Mouse (Mus musculus): ENCODE measurements around the gene Tex21. TPM values are rescaled to one million over a fixed set of nuclear protein-coding genes. Genes with fewer than 3 reads are reported as not detected.
"Not testable (repeated sequence)": the region's sequence is repeated elsewhere in the genome, so short reads cannot be mapped to it uniquely, and the experiment has no call there.

Gene Tex21
- polyA plus RNA-seq, 1 experiment, result not detected

DNA sequence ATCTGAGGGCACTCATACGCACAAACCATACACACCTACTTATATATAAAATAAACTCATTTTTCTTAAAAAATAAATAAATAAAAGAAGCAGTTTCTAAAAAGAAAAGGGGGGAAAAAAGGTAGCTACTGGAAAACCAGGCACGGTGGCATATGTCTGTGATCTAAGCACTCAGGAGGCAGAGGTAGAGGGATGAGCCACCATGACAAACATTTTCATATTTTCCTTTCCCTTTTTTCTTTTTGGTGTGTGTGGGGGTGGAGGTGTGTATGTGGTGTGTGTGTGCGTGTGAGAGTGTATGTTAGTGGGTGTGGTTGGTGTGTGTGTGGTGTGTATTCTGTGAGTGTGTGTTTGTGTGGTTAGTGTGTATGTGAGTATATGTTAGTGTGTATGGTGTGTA, 5.9 kb downstream of the Tex21 start:
- DNase-seq, result no peak
- 93% methylated on average over 3 of the region's 3 CpGs for WGBS
- no peaks in the 10 kb centered on the region for H3K4me1 ChIP-seq (ENCODE audit: control insufficient read depth, insufficient read depth, low read length)
- H3K27ac ChIP-seq (ENCODE audit: insufficient read depth, low read length), result no peak overlapping the region
- no peak overlapping the region for H3K4me3 ChIP-seq (replicated peaks; ENCODE audit: insufficient read depth, low read depth, low read length)
- TF ChIP-seq POLR2A (IDR thresholded peaks at IDR 0.05; ENCODE audit: borderline replicate concordance, insufficient read depth, low read length) (no peak), CTCF (IDR thresholded peaks at IDR 0.05; ENCODE audit: borderline replicate concordance, insufficient read depth, low read depth, low read length) (no peak)
- no peaks in the 10 kb centered on the region for H3K27me3 ChIP-seq (ENCODE audit: control insufficient read depth, insufficient read depth, low read length)

- no peak for DNase-seq
- Histone ChIP-seq H3K4me3 (replicated peaks; ENCODE audit: insufficient read depth, low read depth, low read length) (no peak overlapping the region), H3K4me1 (ENCODE audit: control insufficient read depth, insufficient read depth, low read length) (no peaks in the 10 kb centered on the region), H3K27me3 (ENCODE audit: control insufficient read depth, insufficient read depth, low read length) (no peaks in the 10 kb centered on the region), H3K27ac (ENCODE audit: insufficient read depth, low read length) (no peak overlapping the region)
- WGBS, result 81% methylated on average over 7 of the region's 7 CpGs
- no peak for TF ChIP-seq POLR2A (IDR thresholded peaks at IDR 0.05; ENCODE audit: borderline replicate concordance, insufficient read depth, low read length)
- TF ChIP-seq CTCF (IDR thresholded peaks at IDR 0.05; ENCODE audit: borderline replicate concordance, insufficient read depth, low read depth, low read length), result no peak
Observed at GRCm38 (mm10) chr12:76239839-76240571, 6.5 kb downstream of the Tex21 start.

DNA sequence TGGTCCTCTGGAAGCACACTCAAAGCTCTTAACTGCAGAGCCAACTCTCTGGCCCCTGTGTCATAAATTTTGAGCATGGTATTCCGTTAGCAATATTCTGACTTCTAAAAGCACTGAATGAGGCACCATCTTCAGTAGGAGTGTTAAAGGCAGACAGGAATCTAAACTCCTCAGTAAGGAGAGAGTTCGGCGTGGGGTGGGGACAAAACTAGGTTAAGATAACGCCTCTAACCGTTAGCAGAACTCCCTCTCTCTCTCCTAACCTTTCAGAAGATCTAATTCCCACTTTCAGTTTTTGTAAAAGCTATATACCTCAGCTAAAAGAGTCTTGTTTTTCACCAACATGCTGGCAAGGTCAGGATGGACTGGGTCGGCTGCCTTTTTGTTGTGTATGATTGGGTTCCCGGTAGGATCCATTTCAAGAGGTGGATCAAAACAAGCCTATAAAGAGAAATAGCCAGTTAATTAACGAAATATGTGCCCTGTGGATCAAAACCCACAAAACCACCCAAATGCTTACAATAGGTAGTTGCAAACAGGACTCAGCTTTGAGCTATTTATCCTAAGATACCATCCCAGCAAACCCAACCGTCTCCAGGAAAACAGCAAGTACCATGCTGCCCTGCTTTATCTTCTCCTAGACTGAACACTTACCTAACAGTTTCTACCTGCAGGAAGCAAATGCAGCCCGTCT, 7.3 kb downstream of the Tex21 start:
- DNase-seq, result no peak
- Histone ChIP-seq H3K27ac (ENCODE audit: insufficient read depth, low read length) (no peak overlapping the region), H3K4me3 (replicated peaks; ENCODE audit: insufficient read depth, low read depth, low read length) (no peak overlapping the region), H3K4me1 (ENCODE audit: control insufficient read depth, insufficient read depth, low read length) (no peaks in the 10 kb centered on the region), H3K27me3 (ENCODE audit: control insufficient read depth, insufficient read depth, low read length) (no peaks in the 10 kb centered on the region)
- 79% methylated on average over 10 of the region's 10 CpGs for WGBS
- no peak for TF ChIP-seq CTCF (IDR thresholded peaks at IDR 0.05; ENCODE audit: borderline replicate concordance, insufficient read depth, low read depth, low read length)

GRCm38 (mm10) chr12:76235253-76235652, 11.3 kb downstream of the Tex21 start:
- Histone ChIP-seq H3K27ac (ENCODE audit: insufficient read depth, low read length) (no peak overlapping the region), H3K27me3 (ENCODE audit: control insufficient read depth, insufficient read depth, low read length) (no peaks in the 10 kb centered on the region), H3K4me1 (ENCODE audit: control insufficient read depth, insufficient read depth, low read length) (no peaks in the 10 kb centered on the region), H3K4me3 (replicated peaks; ENCODE audit: insufficient read depth, low read depth, low read length) (no peak overlapping the region)
- TF ChIP-seq CTCF (IDR thresholded peaks at IDR 0.05; ENCODE audit: borderline replicate concordance, insufficient read depth, low read depth, low read length) (no peak), POLR2A (IDR thresholded peaks at IDR 0.05; ENCODE audit: borderline replicate concordance, insufficient read depth, low read length) (no peak)
- 93% methylated on average over 6 of the region's 6 CpGs for WGBS
- no peak for DNase-seq

DNA sequence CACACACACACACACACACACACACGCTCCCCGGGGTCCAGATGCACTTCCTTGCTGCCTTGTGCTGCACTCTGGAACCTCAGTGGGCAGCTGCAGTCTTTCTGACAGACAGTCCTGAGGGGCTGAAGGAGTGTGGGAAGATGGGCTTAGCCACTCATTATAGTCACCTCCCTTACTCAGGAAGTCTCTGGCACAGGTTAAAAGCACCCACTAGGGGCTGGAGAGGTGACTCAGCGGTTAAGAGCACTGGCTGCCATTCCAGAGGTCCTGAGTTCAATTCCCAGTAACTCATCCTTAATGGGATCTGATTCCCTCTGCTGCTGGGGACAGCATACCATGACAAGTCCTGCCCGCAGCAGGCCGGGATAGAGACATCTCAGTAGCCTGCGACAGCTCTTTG, 15.9 kb downstream of the Tex21 start:
- TF ChIP-seq CTCF (IDR thresholded peaks at IDR 0.05; ENCODE audit: borderline replicate concordance, insufficient read depth, low read depth, low read length) (no peak), POLR2A (IDR thresholded peaks at IDR 0.05; ENCODE audit: borderline replicate concordance, insufficient read depth, low read length) (no peak)
- H3K27me3 ChIP-seq (ENCODE audit: control insufficient read depth, insufficient read depth, low read length), result no peaks in the 10 kb centered on the region
- DNase-seq, result no peak
- 65% methylated on average over 6 of the region's 6 CpGs for WGBS
- H3K4me3 ChIP-seq (replicated peaks; ENCODE audit: insufficient read depth, low read depth, low read length), result no peak overlapping the region
- H3K4me1 ChIP-seq (ENCODE audit: control insufficient read depth, insufficient read depth, low read length), result no peaks in the 10 kb centered on the region
- no peak overlapping the region for H3K27ac ChIP-seq (ENCODE audit: insufficient read depth, low read length)

DNA sequence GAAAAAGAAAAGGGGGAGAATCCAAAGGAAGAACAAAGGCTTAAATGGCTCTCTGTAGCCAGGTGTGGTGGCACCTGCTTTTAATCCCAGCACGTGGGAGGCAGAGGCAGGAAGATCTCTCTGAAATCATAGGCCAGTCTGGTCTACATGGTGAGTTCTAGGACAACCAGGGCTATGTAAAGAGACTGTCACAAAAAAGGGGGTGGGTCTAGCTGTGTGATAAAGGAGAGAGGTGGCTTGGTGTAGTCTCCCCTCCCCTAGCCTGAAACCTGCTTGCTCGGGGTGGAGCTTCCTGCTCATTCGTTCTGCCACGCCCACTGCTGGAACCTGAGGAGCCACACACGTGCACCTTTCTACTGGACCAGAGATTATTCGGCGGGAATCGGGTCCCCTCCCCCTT, 24.4 kb downstream of the Tex21 start:
- DNase-seq; H3K4me3 ChIP-seq (replicated peaks; ENCODE audit: insufficient read depth, low read depth, low read length); H3K27ac ChIP-seq (ENCODE audit: insufficient read depth, low read length); H3K4me1 ChIP-seq (ENCODE audit: control insufficient read depth, insufficient read depth, low read length); H3K27me3 ChIP-seq (ENCODE audit: control insufficient read depth, insufficient read depth, low read length): not testable (repeated sequence)
- WGBS, result 71% methylated on average over 3 of the region's 8 CpGs

- DNase-seq, result no peak
- no peak overlapping the region for H3K4me3 ChIP-seq (replicated peaks; ENCODE audit: insufficient read depth, low read depth, low read length)
- no peak overlapping the region for H3K27ac ChIP-seq (ENCODE audit: insufficient read depth, low read length)
- H3K4me1 ChIP-seq (ENCODE audit: control insufficient read depth, insufficient read depth, low read length), result no peaks in the 10 kb centered on the region
- H3K27me3 ChIP-seq (ENCODE audit: control insufficient read depth, insufficient read depth, low read length), result no peaks in the 10 kb centered on the region
- TF ChIP-seq POLR2A (IDR thresholded peaks at IDR 0.05; ENCODE audit: borderline replicate concordance, insufficient read depth, low read length) (no peak), CTCF (IDR thresholded peaks at IDR 0.05; ENCODE audit: borderline replicate concordance, insufficient read depth, low read depth, low read length) (no peak)
- 66% methylated on average over 11 of the region's 11 CpGs for WGBS
Observed at GRCm38 (mm10) chr12:76216716-76217115, 29.8 kb downstream of the Tex21 start.

GRCm38 (mm10) chr12:76215121-76215520, 31.4 kb downstream of the Tex21 start:
- H3K4me3 ChIP-seq (replicated peaks; ENCODE audit: insufficient read depth, low read depth, low read length), result no peak overlapping the region
- H3K4me1 ChIP-seq (ENCODE audit: control insufficient read depth, insufficient read depth, low read length), result no peaks in the 10 kb centered on the region
- DNase-seq, result no peak
- TF ChIP-seq POLR2A (IDR thresholded peaks at IDR 0.05; ENCODE audit: borderline replicate concordance, insufficient read depth, low read length) (no peak), CTCF (IDR thresholded peaks at IDR 0.05; ENCODE audit: borderline replicate concordance, insufficient read depth, low read depth, low read length) (no peak)
- 42% methylated on average over 5 of the region's 5 CpGs for WGBS
- H3K27me3 ChIP-seq (ENCODE audit: control insufficient read depth, insufficient read depth, low read length), result no peaks in the 10 kb centered on the region
- no peak overlapping the region for H3K27ac ChIP-seq (ENCODE audit: insufficient read depth, low read length)
